Mouse (Mus musculus) heart, embryonic 15.5 days (tissue): ENCODE results near the gene Hap1. TPM values are rescaled to one million over a fixed set of nuclear protein-coding genes. Genes with fewer than 3 reads are reported as not detected.

ENCODE experiments used
- ATAC-seq: fragments of 200-750 bp; cut with Nextera tagmentation; replicated peaks from 2 replicates; pipeline ENCODE4 v1.8.0; 2017; ENCODE audit warnings: low read depth, moderate TSS enrichment; ENCODE audit not compliant: insufficient number of reproducible peaks, insufficient read depth, low FRiP score
- H3K27ac ChIP-seq: fragments of 300-500 bp; sonication (generic); 2 replicates; pipeline ENCODE4 v1.5.1; 2015; ENCODE audit warnings: mild to moderate bottlenecking, inconsistent platforms
- H3K27me3 ChIP-seq: fragments of 300-500 bp; sonication (generic); 2 replicates; pipeline ENCODE4 v1.6.1; 2015; ENCODE audit warnings: inconsistent platforms
- H3K36me3 ChIP-seq: fragments of 300-500 bp; sonication (generic); 2 replicates; pipeline ENCODE4 v1.6.1; 2015; ENCODE audit warnings: mild to moderate bottlenecking, inconsistent platforms
- H3K4me1 ChIP-seq: fragments of 300-500 bp; sonication (generic); replicated peaks from 2 replicates; pipeline ENCODE4 v1.6.1; 2015; ENCODE audit warnings: inconsistent platforms
- H3K4me2 ChIP-seq: fragments of 300-500 bp; sonication (generic); 2 replicates; pipeline ENCODE4 v1.6.1; 2015; ENCODE audit warnings: inconsistent platforms, mild to moderate bottlenecking, moderate library complexity
- H3K4me3 ChIP-seq: fragments of 300-500 bp; sonication (generic); 2 replicates; pipeline ENCODE4 v1.5.1; 2015; ENCODE audit warnings: mild to moderate bottlenecking, inconsistent platforms
- H3K9ac ChIP-seq: fragments of 300-500 bp; sonication (generic); 2 replicates; pipeline ENCODE4 v1.6.1; 2015; ENCODE audit warnings: mild to moderate bottlenecking, inconsistent platforms
- H3K9me3 ChIP-seq: fragments of 300-500 bp; sonication (generic); replicated peaks from 2 replicates; pipeline ENCODE4 v1.6.1; 2016; ENCODE audit warnings: inconsistent platforms
- WGBS: fragments of 180-500 bp; shearing (Covaris S2); methylation state at CpG from one replicate; pipeline ENCODE4 v1.1.7; 2015; ENCODE audit warnings: mixed read lengths; 5-methylcytosine and 5-hydroxymethylcytosine counted together
- polyA plus RNA-seq: library from polyadenylated mRNA; unstranded; fragments of >200 nt; fragmentation: Nextera tagmentation; extraction: Ambion mirVana; gene quantifications from 2 replicates; pipeline ENCODE4 v1.2.1, GENCODE M21; 2015

The Hap1 gene
- polyA plus RNA-seq, 1 experiment from 2014 or later = 5.3 TPM

GRCm38 (mm10) chr11:100387589-100388375 lies 31.9 kb upstream of the Hap1 start:
- Histone ChIP-seq H3K27ac (peak overlapping the region; percentile 88), H3K9me3 (no peaks in the 10 kb centered on the region), H3K4me2 (peak overlapping the region; percentile 52), H3K27me3 (no peaks in the 10 kb centered on the region), H3K4me1 (peaks cover 67% of the 10 kb centered on the region), H3K36me3 (peaks cover 35% of the 10 kb centered on the region), H3K9ac (peak overlapping the region; percentile 31; the same call in 1 of the 2 replicates), H3K4me3 (peak overlapping the region; percentile 5; the same call in 1 of the 2 replicates)
- WGBS = 23% methylated on average over 14 of the region's 14 CpGs
- peak; percentile 69 for ATAC-seq

- Histone ChIP-seq H3K27me3 (no peaks in the 10 kb centered on the region), H3K36me3 (peaks cover 41% of the 10 kb centered on the region), H3K9ac (no peak overlapping the region), H3K4me3 (no peak overlapping the region; the same call in 1 of the 2 replicates), H3K4me2 (0 out of 2 replicates have a peak overlapping the region, but pooled peaks have one; percentile 52), H3K27ac (peak overlapping the region; percentile 88), H3K9me3 (no peaks in the 10 kb centered on the region), H3K4me1 (peaks cover 61% of the 10 kb centered on the region)
- no peak for ATAC-seq
- 84% methylated on average over 6 of the region's 6 CpGs for WGBS
These were observed 31.2 kb upstream of the Hap1 start for GRCm38 (mm10) chr11:100387111-100387510.

GRCm38 (mm10) chr11:100386586-100386985 lies 30.7 kb upstream of the Hap1 start:
- H3K4me2 ChIP-seq = no peak overlapping the region
- WGBS = 53% methylated on average over 5 of the region's 5 CpGs
- no peak overlapping the region for H3K4me3 ChIP-seq
- no peaks in the 10 kb centered on the region for H3K9me3 ChIP-seq
- peaks cover 56% of the 10 kb centered on the region for H3K4me1 ChIP-seq
- H3K9ac ChIP-seq = no peak overlapping the region
- H3K27ac ChIP-seq = peak overlapping the region; percentile 88
- ATAC-seq = no peak
- H3K36me3 ChIP-seq = peaks cover 45% of the 10 kb centered on the region
- no peaks in the 10 kb centered on the region for H3K27me3 ChIP-seq

GRCm38 (mm10) chr11:100385016-100385415 lies 29.1 kb upstream of the Hap1 start:
- Histone ChIP-seq H3K4me2 (no peak overlapping the region), H3K9me3 (no peaks in the 10 kb centered on the region), H3K36me3 (peaks cover 61% of the 10 kb centered on the region), H3K4me3 (no peak overlapping the region), H3K9ac (no peak overlapping the region), H3K27me3 (no peaks in the 10 kb centered on the region), H3K4me1 (peaks cover 41% of the 10 kb centered on the region), H3K27ac (no peak overlapping the region)
- 85% methylated on average over 3 of the region's 3 CpGs for WGBS
- ATAC-seq = no peak

GRCm38 (mm10) chr11:100382682-100383081 lies 26.8 kb upstream of the Hap1 start:
- 83% methylated on average over 6 of the region's 6 CpGs for WGBS
- H3K4me2 ChIP-seq = no peak overlapping the region
- peaks cover 17% of the 10 kb centered on the region for H3K4me1 ChIP-seq
- no peak overlapping the region for H3K4me3 ChIP-seq
- H3K9me3 ChIP-seq = no peaks in the 10 kb centered on the region
- no peak overlapping the region for H3K9ac ChIP-seq
- no peak overlapping the region for H3K27ac ChIP-seq
- no peaks in the 10 kb centered on the region for H3K27me3 ChIP-seq
- ATAC-seq = no peak
- peaks cover 82% of the 10 kb centered on the region for H3K36me3 ChIP-seq

GRCm38 (mm10) chr11:100379311-100379710 lies 23.4 kb upstream of the Hap1 start:
- Histone ChIP-seq H3K4me2 (no peak overlapping the region), H3K9ac (no peak overlapping the region), H3K27me3 (no peaks in the 10 kb centered on the region), H3K4me3 (no peak overlapping the region), H3K4me1 (no peaks in the 10 kb centered on the region), H3K36me3 (peaks cover 92% of the 10 kb centered on the region), H3K9me3 (no peaks in the 10 kb centered on the region), H3K27ac (no peak overlapping the region)
- 80% methylated on average over 4 of the region's 4 CpGs for WGBS
- no peak for ATAC-seq

- no peak overlapping the region for H3K27ac ChIP-seq
- H3K4me1 ChIP-seq = no peaks in the 10 kb centered on the region
- 87% methylated on average over 5 of the region's 5 CpGs for WGBS
- peaks cover 92% of the 10 kb centered on the region for H3K36me3 ChIP-seq
- H3K4me2 ChIP-seq = no peak overlapping the region
- no peaks in the 10 kb centered on the region for H3K9me3 ChIP-seq
- H3K27me3 ChIP-seq = no peaks in the 10 kb centered on the region
- H3K4me3 ChIP-seq = no peak overlapping the region
- H3K9ac ChIP-seq = no peak overlapping the region
- ATAC-seq = no peak
These were observed 22.5 kb upstream of the Hap1 start for GRCm38 (mm10) chr11:100378446-100378845.

GRCm38 (mm10) chr11:100377989-100378388 lies 22.1 kb upstream of the Hap1 start:
- no peak overlapping the region for H3K27ac ChIP-seq
- H3K27me3 ChIP-seq = no peaks in the 10 kb centered on the region
- no peak for ATAC-seq
- H3K4me1 ChIP-seq = no peaks in the 10 kb centered on the region
- H3K4me2 ChIP-seq = no peak overlapping the region
- no peak overlapping the region for H3K9ac ChIP-seq
- H3K36me3 ChIP-seq = peaks cover 92% of the 10 kb centered on the region
- H3K4me3 ChIP-seq = no peak overlapping the region
- 91% methylated on average over 14 of the region's 14 CpGs for WGBS
- no peaks in the 10 kb centered on the region for H3K9me3 ChIP-seq

- WGBS = 90% methylated on average over 21 of the region's 21 CpGs
- no peak overlapping the region for H3K9ac ChIP-seq
- H3K4me1 ChIP-seq = no peaks in the 10 kb centered on the region
- H3K4me3 ChIP-seq = no peak overlapping the region
- no peak overlapping the region; the same call in 1 of the 2 replicates for H3K27ac ChIP-seq
- no peak overlapping the region for H3K4me2 ChIP-seq
- H3K36me3 ChIP-seq = peaks cover 93% of the 10 kb centered on the region
- ATAC-seq = no peak
- H3K9me3 ChIP-seq = no peaks in the 10 kb centered on the region
- no peaks in the 10 kb centered on the region for H3K27me3 ChIP-seq
These were observed 20.9 kb upstream of the Hap1 start for GRCm38 (mm10) chr11:100376746-100377389.

- peaks cover 93% of the 10 kb centered on the region for H3K36me3 ChIP-seq
- H3K27ac ChIP-seq = no peak overlapping the region; the same call in 1 of the 2 replicates
- no peaks in the 10 kb centered on the region for H3K4me1 ChIP-seq
- ATAC-seq = no peak
- WGBS = 64% methylated on average over 4 of the region's 4 CpGs
- no peak overlapping the region for H3K9ac ChIP-seq
- no peaks in the 10 kb centered on the region for H3K9me3 ChIP-seq
- no peak overlapping the region for H3K4me2 ChIP-seq
- no peaks in the 10 kb centered on the region for H3K27me3 ChIP-seq
- no peak overlapping the region for H3K4me3 ChIP-seq
These were observed 20.1 kb upstream of the Hap1 start for GRCm38 (mm10) chr11:100376005-100376404.

GRCm38 (mm10) chr11:100375127-100375526 lies 19.2 kb upstream of the Hap1 start:
- Histone ChIP-seq H3K4me3 (no peak overlapping the region), H3K4me1 (peaks cover 2% of the 10 kb centered on the region; the same call in 1 of the 2 replicates), H3K9me3 (no peaks in the 10 kb centered on the region), H3K9ac (no peak overlapping the region), H3K36me3 (peaks cover 93% of the 10 kb centered on the region), H3K27ac (no peak overlapping the region), H3K27me3 (no peaks in the 10 kb centered on the region), H3K4me2 (no peak overlapping the region)
- ATAC-seq = no peak
- WGBS = 86% methylated on average over 9 of the region's 9 CpGs
